Mouse (Mus musculus): ENCODE results near the gene Limd2. TPM values are rescaled to one million over a fixed set of nuclear protein-coding genes. Genes with fewer than 3 reads are reported as not detected.
A peak's percentile ranks its signal among the peaks of the same experiment; 100 is the strongest.

Limd2 gene
- total and polyA plus RNA-seq, 2 experiments from 2014 or later = 8.2 to 40.4 TPM

DNA sequence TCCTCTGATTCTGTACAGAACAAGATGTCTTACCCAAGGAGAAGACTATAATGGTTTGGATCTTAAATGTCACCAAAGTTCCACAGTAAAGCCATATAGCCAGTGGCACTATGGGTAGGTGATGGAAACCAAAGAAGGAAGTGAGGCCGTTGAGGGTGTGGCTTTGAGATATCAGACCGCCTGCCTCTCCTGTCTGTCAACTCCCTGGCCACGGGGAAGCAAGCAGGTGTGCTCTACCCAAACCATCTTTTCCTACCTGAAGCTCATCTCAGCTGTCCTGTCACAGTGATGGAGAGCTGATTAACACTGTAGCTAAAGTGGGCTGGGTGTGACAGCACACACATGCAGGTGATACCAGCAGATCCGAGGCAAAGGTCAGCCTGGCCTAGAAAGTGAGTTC, 37.6 kb upstream of the Limd2 start:
- Histone ChIP-seq H3K36me3 (replicated peaks; ENCODE audit: control insufficient read depth, insufficient read depth, low read length) (peaks cover 59% of the 10 kb centered on the region), H3K9me3 (replicated peaks; ENCODE audit: control insufficient read depth, low read length) (no peaks in the 10 kb centered on the region), H3K27ac (ENCODE audit: low read depth) (no peak overlapping the region), H3K4me2 (ENCODE audit: low read depth, low read length) (no peak overlapping the region), H3K4me3 (ENCODE audit: low read depth, low read length) (no peak overlapping the region), H3K9ac (replicated peaks; ENCODE audit: low read depth, low read length) (no peak overlapping the region), H3K4me1 (ENCODE audit: control insufficient read depth, insufficient read depth) (no peaks in the 10 kb centered on the region), H3K27me3 (ENCODE audit: control insufficient read depth, insufficient read depth, low read length) (no peaks in the 10 kb centered on the region)
- 73% methylated on average over 4 of the region's 4 CpGs for WGBS
- no peak for ATAC-seq (ENCODE audit: insufficient read depth, low read depth)
- TF ChIP-seq CTCF (IDR thresholded peaks at IDR 0.05; ENCODE audit: low read depth) (no peak), EP300 (IDR thresholded peaks at IDR 0.05; ENCODE audit: low read depth) (no peak)
- DNase-seq (ENCODE audit: low spot score) = no peak

DNA sequence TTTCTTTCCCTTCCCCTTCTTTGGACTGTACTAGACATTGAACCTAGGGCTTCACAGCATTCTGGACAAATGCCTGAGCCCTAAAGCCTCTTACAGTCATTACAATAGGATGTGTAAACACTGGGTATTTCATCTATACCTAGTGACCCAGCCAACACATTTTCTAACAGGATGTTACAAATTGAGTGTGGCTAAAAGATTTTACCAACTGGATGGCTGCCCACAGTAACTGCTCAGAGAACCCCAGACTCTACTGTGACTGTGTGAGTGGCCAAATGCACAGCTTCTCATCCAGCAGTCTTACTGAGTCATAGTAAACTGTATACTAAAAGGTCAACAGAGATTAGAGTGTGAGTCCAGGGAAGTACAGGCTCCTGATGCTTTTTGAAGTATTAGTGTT, 34.7 kb upstream of the Limd2 start:
- no peak for TF ChIP-seq EP300 (IDR thresholded peaks at IDR 0.05; ENCODE audit: low read depth)
- no peak for TF ChIP-seq CTCF (IDR thresholded peaks at IDR 0.05; ENCODE audit: low read depth)
- H3K4me3 ChIP-seq (ENCODE audit: low read depth, low read length) = no peak overlapping the region
- H3K4me2 ChIP-seq (ENCODE audit: low read depth, low read length) = no peak overlapping the region
- peak overlapping the region; percentile 34; the same call in 1 of the 2 replicates for H3K27ac ChIP-seq (ENCODE audit: low read depth)
- H3K4me1 ChIP-seq (ENCODE audit: control insufficient read depth, insufficient read depth) = peaks cover 4% of the 10 kb centered on the region
- DNase-seq (ENCODE audit: low spot score) = no peak
- H3K36me3 ChIP-seq (replicated peaks; ENCODE audit: control insufficient read depth, insufficient read depth, low read length) = peaks cover 32% of the 10 kb centered on the region
- no peak overlapping the region for H3K9ac ChIP-seq (replicated peaks; ENCODE audit: low read depth, low read length)
- ATAC-seq (ENCODE audit: insufficient read depth, low read depth) = no peak
- no peaks in the 10 kb centered on the region for H3K9me3 ChIP-seq (replicated peaks; ENCODE audit: control insufficient read depth, low read length)
- H3K27me3 ChIP-seq (ENCODE audit: control insufficient read depth, insufficient read depth, low read length) = no peaks in the 10 kb centered on the region

DNA sequence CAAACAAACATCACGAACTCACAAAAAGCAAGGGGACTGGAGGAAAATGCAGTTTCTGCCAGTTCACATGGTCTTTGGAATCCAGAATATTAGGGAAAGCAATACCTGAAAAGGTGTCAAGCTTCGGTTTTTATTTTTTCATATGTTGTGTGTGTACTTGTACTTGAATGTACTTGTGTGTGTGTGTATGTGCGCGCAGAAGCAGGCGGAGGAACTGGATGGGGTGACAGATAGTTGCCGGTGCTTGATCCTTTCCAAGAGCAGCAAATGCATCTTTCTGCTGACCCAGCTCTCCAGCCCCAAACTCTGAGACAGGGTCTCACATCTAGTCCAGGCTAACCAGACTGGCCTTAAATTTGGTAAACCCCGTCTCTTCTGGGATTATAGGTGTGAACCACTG, 34.2 kb upstream of the Limd2 start:
- peak overlapping the region; percentile 34; the same call in 1 of the 2 replicates for H3K27ac ChIP-seq (ENCODE audit: low read depth)
- no peaks in the 10 kb centered on the region for H3K27me3 ChIP-seq (ENCODE audit: control insufficient read depth, insufficient read depth, low read length)
- ATAC-seq (ENCODE audit: insufficient read depth, low read depth) (no peak), DNase-seq (ENCODE audit: low spot score) (no peak)
- no peaks in the 10 kb centered on the region for H3K9me3 ChIP-seq (replicated peaks; ENCODE audit: control insufficient read depth, low read length)
- TF ChIP-seq EP300 (IDR thresholded peaks at IDR 0.05; ENCODE audit: low read depth) = no peak
- TF ChIP-seq CTCF (IDR thresholded peaks at IDR 0.05; ENCODE audit: low read depth) = no peak
- H3K4me3 ChIP-seq (ENCODE audit: low read depth, low read length) = no peak overlapping the region
- H3K4me2 ChIP-seq (ENCODE audit: low read depth, low read length) = no peak overlapping the region
- H3K4me1 ChIP-seq (ENCODE audit: control insufficient read depth, insufficient read depth) = peaks cover 4% of the 10 kb centered on the region
- 88% methylated on average over 7 of the region's 7 CpGs for WGBS
- no peak overlapping the region for H3K9ac ChIP-seq (replicated peaks; ENCODE audit: low read depth, low read length)
- peaks cover 32% of the 10 kb centered on the region for H3K36me3 ChIP-seq (replicated peaks; ENCODE audit: control insufficient read depth, insufficient read depth, low read length)

DNA sequence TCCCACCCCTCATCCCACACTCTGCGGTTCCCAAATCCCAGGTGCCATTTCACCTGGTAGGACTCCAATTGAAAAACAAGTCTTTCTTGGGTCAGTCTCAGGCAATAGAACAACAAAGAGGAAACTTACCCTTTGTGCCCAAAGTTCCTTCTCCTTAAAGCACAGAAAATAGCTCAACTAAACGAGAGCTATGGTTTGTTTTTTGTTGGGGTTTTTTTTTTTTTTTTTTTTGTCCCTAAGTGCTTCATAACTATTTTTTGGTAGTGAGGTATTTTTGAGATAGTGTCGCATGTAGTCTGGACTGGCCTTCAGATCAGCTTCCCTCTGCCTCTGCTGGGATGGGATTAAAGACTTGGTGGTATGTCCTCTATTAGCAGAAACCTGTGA, 33.5 kb upstream of the Limd2 start:
- DNase-seq (ENCODE audit: low spot score) = no peak
- peak overlapping the region; percentile 73 for H3K4me3 ChIP-seq (ENCODE audit: low read depth, low read length)
- peaks cover 4% of the 10 kb centered on the region for H3K4me1 ChIP-seq (ENCODE audit: control insufficient read depth, insufficient read depth)
- 32% methylated on average over 3 of the region's 3 CpGs for WGBS
- ATAC-seq (ENCODE audit: insufficient read depth, low read depth) = no peak
- no peaks in the 10 kb centered on the region for H3K9me3 ChIP-seq (replicated peaks; ENCODE audit: control insufficient read depth, low read length)
- H3K27me3 ChIP-seq (ENCODE audit: control insufficient read depth, insufficient read depth, low read length) = no peaks in the 10 kb centered on the region
- peaks cover 28% of the 10 kb centered on the region for H3K36me3 ChIP-seq (replicated peaks; ENCODE audit: control insufficient read depth, insufficient read depth, low read length)
- peak overlapping the region; percentile 80 for H3K27ac ChIP-seq (ENCODE audit: low read depth)
- peak overlapping the region; percentile 76 for H3K4me2 ChIP-seq (ENCODE audit: low read depth, low read length)
- TF ChIP-seq EP300 (IDR thresholded peaks at IDR 0.05; ENCODE audit: low read depth) (no peak), CTCF (IDR thresholded peaks at IDR 0.05; ENCODE audit: low read depth) (no peak)
- peak overlapping the region; percentile 62; the same call in 1 of the 2 replicates for H3K9ac ChIP-seq (replicated peaks; ENCODE audit: low read depth, low read length)

DNA sequence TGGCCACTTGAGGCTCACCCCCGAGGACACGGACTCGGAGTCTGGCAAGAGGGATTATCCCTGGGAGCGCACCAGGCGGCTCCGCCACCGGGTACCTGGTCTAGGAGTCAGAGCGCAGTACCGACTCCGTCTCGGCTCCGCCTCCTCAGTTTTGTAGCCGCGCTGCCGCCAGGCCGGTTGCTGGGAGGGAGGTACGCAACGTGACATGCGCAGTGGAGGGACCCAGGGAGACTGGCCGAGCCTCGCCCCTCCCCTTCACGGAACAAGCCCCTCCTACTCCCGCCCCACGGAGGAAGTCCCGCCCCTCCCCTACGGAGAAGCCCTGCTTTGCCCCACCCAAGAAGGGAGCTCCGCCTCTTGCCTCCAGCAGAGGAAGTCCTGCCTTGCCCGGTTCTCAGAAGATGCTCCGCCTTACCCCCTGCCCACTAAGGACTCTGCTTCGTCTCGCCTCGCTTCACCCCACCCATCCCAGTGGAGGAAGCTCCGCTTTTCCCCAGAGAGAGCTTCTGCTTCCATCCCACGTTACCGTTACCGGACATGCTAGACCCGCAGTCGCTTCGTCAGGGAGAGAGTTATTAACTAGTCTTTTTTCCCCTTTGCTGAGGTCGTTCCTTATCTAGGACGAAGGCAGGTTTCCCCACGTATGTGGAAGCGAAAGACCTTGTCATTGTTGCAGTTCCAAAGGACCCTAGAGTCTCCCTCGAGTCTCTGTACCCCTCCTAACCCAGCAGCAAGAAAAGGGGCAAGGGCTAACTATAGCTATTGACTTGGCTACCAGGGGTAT, 32.9 kb upstream of the Limd2 start:
- H3K9ac ChIP-seq (replicated peaks; ENCODE audit: low read depth, low read length) = peak overlapping the region; percentile 69
- DNase-seq (ENCODE audit: low spot score) = peak; percentile 99
- H3K27me3 ChIP-seq (ENCODE audit: control insufficient read depth, insufficient read depth, low read length) = no peaks in the 10 kb centered on the region
- no peak; the same call in 1 of the 2 replicates for TF ChIP-seq CTCF (IDR thresholded peaks at IDR 0.05; ENCODE audit: low read depth)
- TF ChIP-seq EP300 (IDR thresholded peaks at IDR 0.05; ENCODE audit: low read depth) = no peak
- H3K27ac ChIP-seq (ENCODE audit: low read depth) = peak overlapping the region; percentile 80
- peak overlapping the region; percentile 73 for H3K4me3 ChIP-seq (ENCODE audit: low read depth, low read length)
- under 1% methylated on average over 43 of the region's 44 CpGs for WGBS
- peaks cover 4% of the 10 kb centered on the region for H3K4me1 ChIP-seq (ENCODE audit: control insufficient read depth, insufficient read depth)
- peak overlapping the region; percentile 76 for H3K4me2 ChIP-seq (ENCODE audit: low read depth, low read length)
- peak; percentile 98 for ATAC-seq (ENCODE audit: insufficient read depth, low read depth)
- H3K9me3 ChIP-seq (replicated peaks; ENCODE audit: control insufficient read depth, low read length) = no peaks in the 10 kb centered on the region
- H3K36me3 ChIP-seq (replicated peaks; ENCODE audit: control insufficient read depth, insufficient read depth, low read length) = peaks cover 23% of the 10 kb centered on the region
